In the genomic region with DNA sequence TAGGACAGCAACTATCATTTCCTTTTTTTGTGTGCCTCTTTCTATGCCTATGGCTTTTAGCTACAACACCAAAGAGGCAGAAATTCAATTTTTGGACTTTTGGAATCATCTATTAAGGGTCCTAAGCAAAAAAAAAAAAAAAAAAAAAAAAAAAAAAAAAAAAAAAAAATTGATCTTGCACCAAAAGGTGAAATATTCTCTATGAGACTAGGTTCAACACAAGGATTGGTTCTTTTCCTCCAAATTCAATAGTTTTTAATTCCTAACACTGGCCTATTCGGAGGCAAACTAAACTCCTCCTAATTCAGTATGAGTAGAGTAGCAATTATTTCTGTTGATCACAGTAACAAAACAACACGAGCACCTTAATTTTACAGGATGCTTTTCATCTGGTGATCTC, we compare ENCODE assay signal across 24 mouse cellular contexts.
"Had no signal": no experiment of that assay in that cellular context is flagged by ENCODE, and none has a peak within 500 bp of the region (broad histone marks: within the 10 kb centered on the region; RNA-seq: fewer than 3 reads in every experiment).

No protein-coding gene starts in this region.

- H3K27me3 ChIP-seq: heart, embryonic 13.5 days; heart, embryonic 15.5 days; hindbrain, embryonic 13.5 days; hindbrain, embryonic 15.5 days; kidney, embryonic 15.5 days; limb, embryonic 12.5 days had no signal

- H3K27ac ChIP-seq: gastrocnemius, adult 2 months; heart, adult 2 months; heart, embryonic 13.5 days; heart, embryonic 15.5 days; hindbrain, embryonic 13.5 days; hindbrain, embryonic 15.5 days; hindbrain, postnatal 0 days; kidney, embryonic 15.5 days; kidney, postnatal 0 days; left cerebral cortex, adult 2 months; limb, embryonic 10.5 days; limb, embryonic 12.5 days had no signal

- ATAC-seq: hindbrain, postnatal 0 days; intestine, embryonic 16.5 days had no signal

- H3K4me3 ChIP-seq: gastrocnemius, adult 2 months; heart, adult 2 months; heart, embryonic 13.5 days; heart, embryonic 15.5 days; hindbrain, embryonic 13.5 days; hindbrain, embryonic 15.5 days; kidney, embryonic 15.5 days; left cerebral cortex, adult 2 months; limb, embryonic 10.5 days; limb, embryonic 12.5 days had no signal

- H3K4me2 ChIP-seq: heart, embryonic 11.5 days; heart, embryonic 13.5 days; heart, embryonic 15.5 days; hindbrain, embryonic 13.5 days; hindbrain, embryonic 15.5 days; kidney, embryonic 15.5 days; limb, embryonic 12.5 days had no signal

- DNase-seq: gastrocnemius, adult 2 months; gastrocnemius, postnatal 14 days; gastrocnemius, postnatal 36 days; heart, adult 2 months; heart, postnatal 14 days; heart, postnatal 36 days; kidney, adult 11 months; kidney, adult 2 months; kidney, adult 9 months; kidney, postnatal 14 days; kidney, postnatal 36 days; lung, adult 18-20 months had no signal

- H3K9ac ChIP-seq: heart, embryonic 13.5 days; heart, embryonic 15.5 days; hindbrain, embryonic 13.5 days; hindbrain, embryonic 15.5 days; kidney, embryonic 15.5 days; limb, embryonic 12.5 days had no signal

- H3K9me3 ChIP-seq: heart, embryonic 13.5 days; heart, embryonic 15.5 days; hindbrain, embryonic 13.5 days; hindbrain, embryonic 15.5 days; kidney, embryonic 15.5 days; limb, embryonic 10.5 days; limb, embryonic 12.5 days had no signal
